Mouse (Mus musculus) ES-Bruce4 (cell line): ENCODE measurements around the gene Hspa12a.

ENCODE experiments used
- CTCF ChIP-seq: IDR thresholded peaks from one replicate; pipeline ENCODE4 v1.8.1; 2011; ENCODE audit warnings: low read depth, low read length
- EP300 ChIP-seq: IDR thresholded peaks from 2 replicates; pipeline ENCODE4 v1.6.1; 2011; ENCODE audit warnings: low read depth, low read length; ENCODE audit not compliant: insufficient read depth
- POLR2A ChIP-seq: IDR thresholded peaks from one replicate; pipeline ENCODE4 v1.8.1; 2011; ENCODE audit warnings: low read length; ENCODE audit not compliant: insufficient read depth

- TF ChIP-seq CTCF (peak; percentile 24), POLR2A (no peak), EP300 (no peak)
Measured at GRCm38 (mm10) chr19:58910941-58911368, 32.5 kb downstream of the Hspa12a start.
